In the genomic region with DNA sequence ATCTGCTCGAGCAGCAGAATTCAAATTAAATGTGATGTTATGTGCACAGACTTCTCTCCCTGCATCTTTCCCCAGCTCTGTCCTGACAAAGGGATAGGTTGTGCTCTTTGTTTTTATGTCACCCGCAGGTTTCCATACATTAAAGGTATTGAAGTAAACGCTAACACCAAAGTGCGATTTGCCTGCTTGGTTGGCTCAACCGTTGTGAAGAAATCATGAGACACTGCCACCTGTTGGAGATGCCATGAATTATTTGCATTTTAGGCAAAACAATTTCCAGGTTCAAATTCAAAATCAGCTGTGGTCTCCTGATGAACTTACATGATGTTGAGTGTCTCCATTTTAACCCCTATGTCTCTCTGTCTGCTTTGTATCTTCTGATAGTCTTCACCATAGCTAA, we compare ENCODE assay signal across 7 mouse cellular contexts. TPM values are rescaled to one million over a fixed set of nuclear protein-coding genes. Genes with fewer than 3 reads are reported as not detected.
A peak's percentile ranks its signal among the peaks of the same experiment; 100 is the strongest.
DNase-seq lines count a peak whose midpoint lies in the region; ATAC-seq and TF ChIP-seq lines count a peak whose summit lies in the region.

No protein-coding gene starts in this region.

- H3K4me1 ChIP-seq in kidney, postnatal 0 days (replicated peaks; ENCODE audit: insufficient read depth, low read length), result no peaks in the 10 kb centered on the region
- peaks cover 10% of the 10 kb centered on the region; the same call in 1 of the 2 replicates for H3K4me1 ChIP-seq in kidney, embryonic 16.5 days (ENCODE audit: insufficient read depth, low read length)
- peaks cover 9% of the 10 kb centered on the region; the same call in 1 of the 2 replicates for H3K4me1 ChIP-seq in embryonic facial prominence, embryonic 14.5 days (ENCODE audit: control insufficient read depth, insufficient read depth, low read length)

- H3K27ac ChIP-seq in kidney, postnatal 0 days, result no peak overlapping the region
- no peak overlapping the region for H3K27ac ChIP-seq in kidney, embryonic 16.5 days (ENCODE audit: low read length)
- H3K27ac ChIP-seq in embryonic facial prominence, embryonic 14.5 days (replicated peaks; ENCODE audit: low read depth, low read length), result no peak overlapping the region

- TF ChIP-seq CTCF in kidney, postnatal 0 days (IDR thresholded peaks at IDR 0.05; ENCODE audit: low read depth), result peak; percentile 79

- ATAC-seq in kidney, postnatal 0 days (replicated peaks; ENCODE audit: low FRiP score, low read depth), result no peak
- ATAC-seq in kidney, embryonic 16.5 days (ENCODE audit: low FRiP score, low TSS enrichment), result no peak
- no peak for ATAC-seq in embryonic facial prominence, embryonic 14.5 days (ENCODE audit: low read depth)

- H3K9ac ChIP-seq in kidney, postnatal 0 days (ENCODE audit: low read depth, low read length), result no peak overlapping the region
- no peak overlapping the region for H3K9ac ChIP-seq in kidney, embryonic 16.5 days (replicated peaks; ENCODE audit: low read length)
- no peak overlapping the region for H3K9ac ChIP-seq in embryonic facial prominence, embryonic 14.5 days (ENCODE audit: low read depth, low read length)

- WGBS in kidney, postnatal 0 days, result 25% methylated on average over 5 of the region's 5 CpGs
- WGBS in kidney, embryonic 16.5 days, result 37% methylated on average over 5 of the region's 5 CpGs
- 28% methylated on average over 5 of the region's 5 CpGs for WGBS in embryonic facial prominence, embryonic 14.5 days

- no peaks in the 10 kb centered on the region for H3K9me3 ChIP-seq in kidney, postnatal 0 days (replicated peaks; ENCODE audit: low read length)
- H3K9me3 ChIP-seq in kidney, embryonic 16.5 days (ENCODE audit: low read length), result no peaks in the 10 kb centered on the region
- H3K9me3 ChIP-seq in embryonic facial prominence, embryonic 14.5 days (ENCODE audit: control insufficient read depth, low read length), result no peaks in the 10 kb centered on the region

- no peaks in the 10 kb centered on the region for H3K36me3 ChIP-seq in kidney, postnatal 0 days (ENCODE audit: insufficient read depth, low read length)
- H3K36me3 ChIP-seq in kidney, embryonic 16.5 days (ENCODE audit: insufficient read depth, low read length), result no peaks in the 10 kb centered on the region
- no peaks in the 10 kb centered on the region for H3K36me3 ChIP-seq in embryonic facial prominence, embryonic 14.5 days (ENCODE audit: control insufficient read depth, insufficient read depth, low read length)

- DNase-seq in kidney, postnatal 0 days (ENCODE audit: low spot score), result peak; percentile 61
- peak; percentile 44 to 46 for DNase-seq in B cell, adult 2 months
- DNase-seq in MN1 (ENCODE audit: low spot score), result peak; percentile 56
- peak; percentile 55 for DNase-seq in embryonic facial prominence, embryonic 14.5 days (ENCODE audit: low spot score)
- DNase-seq in mesoderm, embryonic 11.5 days (ENCODE audit: low read depth, low spot score), result peak; percentile 42
- no peak for DNase-seq in gastrocnemius, postnatal 4 days (ENCODE audit: low spot score in 2 of 2)

- H3K27me3 ChIP-seq in kidney, postnatal 0 days (ENCODE audit: insufficient read depth, low read length), result no peaks in the 10 kb centered on the region
- H3K27me3 ChIP-seq in kidney, embryonic 16.5 days (ENCODE audit: insufficient read depth, low read length), result no peaks in the 10 kb centered on the region
- peaks cover 2% of the 10 kb centered on the region; the same call in 1 of the 2 replicates for H3K27me3 ChIP-seq in embryonic facial prominence, embryonic 14.5 days (replicated peaks; ENCODE audit: control insufficient read depth, insufficient read depth, low read length)

- no peak overlapping the region for H3K4me3 ChIP-seq in kidney, postnatal 0 days (replicated peaks; ENCODE audit: low read depth, low read length)
- no peak overlapping the region for H3K4me3 ChIP-seq in kidney, embryonic 16.5 days (ENCODE audit: low read length)
- H3K4me3 ChIP-seq in embryonic facial prominence, embryonic 14.5 days (ENCODE audit: low read depth, low read length), result no peak overlapping the region

- no peak overlapping the region for H3K4me2 ChIP-seq in kidney, postnatal 0 days (ENCODE audit: low read length)
- H3K4me2 ChIP-seq in kidney, embryonic 16.5 days (replicated peaks; ENCODE audit: low read depth, low read length), result no peak overlapping the region
- H3K4me2 ChIP-seq in embryonic facial prominence, embryonic 14.5 days (ENCODE audit: low read depth, low read length), result no peak overlapping the region

RNA-seq across cellular contexts. Expression of a gene that starts 55.7 kb away (rescaled TPM):
- polyA plus RNA-seq in kidney, postnatal 0 days (2015; fragmentation: Nextera tagmentation; extraction: Ambion mirVana), result 0.89 and 0.94 TPM in 2 replicates
- polyA plus RNA-seq in kidney, embryonic 16.5 days (2015; fragmentation: Nextera tagmentation; extraction: Ambion mirVana), result 0.76 and 1.4 TPM in 2 replicates
- 1.5 and 2.2 TPM in 2 replicates for polyA plus RNA-seq in embryonic facial prominence, embryonic 14.5 days (2014; fragmentation: Nextera tagmentation; extraction: Ambion mirVana)
- total RNA-seq in gastrocnemius, postnatal 4 days (2021), result 1 to 10 TPM in 1 of 2 experiments, under 1 TPM in 1; 0.91 to 1.3 TPM

RNA-seq across cellular contexts. Expression of a gene that starts 55.8 kb away (rescaled TPM):
- polyA plus RNA-seq in kidney, postnatal 0 days (2015; fragmentation: Nextera tagmentation; extraction: Ambion mirVana), result 49.7 and 56.7 TPM in 2 replicates
- 70.8 and 75.8 TPM in 2 replicates for polyA plus RNA-seq in kidney, embryonic 16.5 days (2015; fragmentation: Nextera tagmentation; extraction: Ambion mirVana)
- 80.0 and 80.6 TPM in 2 replicates for polyA plus RNA-seq in embryonic facial prominence, embryonic 14.5 days (2014; fragmentation: Nextera tagmentation; extraction: Ambion mirVana)
- total RNA-seq in gastrocnemius, postnatal 4 days (2021), result 10 to 100 TPM; 40.6 to 43.1 TPM

Comparison
In these comparisons a context has a peak if more than half of its experiments do, and no peak if none do; other contexts are left out.
1. DNase-seq: peak in kidney, postnatal 0 days (single experiment), B cell, adult 2 months (2 of 2), MN1 (single experiment), embryonic facial prominence, embryonic 14.5 days (single experiment) and mesoderm, embryonic 11.5 days (single experiment); none in gastrocnemius, postnatal 4 days (0 of 2).